Mouse (Mus musculus): ENCODE measurements at regions not wholly inside any gene's neighbourhood (a gene's known extent, or its start where the extent isn't known, plus 50 kb on each side); places are given as distances from the start of the nearest gene placed in this dataset.

DNA sequence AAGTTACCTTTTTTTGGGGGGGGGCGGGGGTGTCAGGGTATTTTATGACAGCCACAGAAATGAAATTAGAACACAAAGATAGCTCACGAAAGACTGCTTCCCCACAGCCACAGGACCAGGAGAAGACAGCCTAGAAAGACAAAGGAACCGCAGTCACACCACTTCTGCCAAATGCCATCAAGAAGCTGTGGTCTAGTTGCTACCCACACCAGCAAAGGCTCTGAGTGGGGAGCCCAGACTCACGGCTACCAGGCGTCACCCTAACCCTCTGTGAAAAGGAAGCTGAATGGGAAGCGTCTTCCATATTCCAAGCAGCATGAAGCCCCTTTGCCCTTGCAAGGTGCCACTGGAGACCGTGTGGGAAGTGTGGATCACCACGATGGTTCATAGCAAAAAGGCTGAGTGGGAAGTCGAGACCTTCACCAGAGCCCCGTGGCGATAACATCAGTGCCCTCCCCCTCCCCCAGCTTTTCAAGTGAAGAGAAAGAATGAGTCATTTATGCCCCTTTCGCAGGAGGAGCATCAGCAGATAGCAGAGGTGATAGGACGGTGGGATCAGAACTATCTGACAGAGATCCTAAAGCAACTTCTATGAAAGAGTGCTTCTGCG lies 91.3 kb upstream of the Spdye4c start:
- Histone ChIP-seq H3K27ac (replicated peaks) (no peak overlapping the region), H3K9me3 (replicated peaks) (no peaks in the 10 kb centered on the region), H3K4me1 (replicated peaks) (no peaks in the 10 kb centered on the region), H3K4me2 (no peak overlapping the region), H3K9ac (no peak overlapping the region), H3K4me3 (replicated peaks) (no peak overlapping the region), H3K36me3 (replicated peaks) (no peaks in the 10 kb centered on the region), H3K27me3 (no peaks in the 10 kb centered on the region)
- ATAC-seq (ENCODE audit: insufficient read depth) = no peak
- 44% methylated on average over 14 of the region's 14 CpGs for WGBS (ENCODE audit: insufficient replicate concordance)

DNA sequence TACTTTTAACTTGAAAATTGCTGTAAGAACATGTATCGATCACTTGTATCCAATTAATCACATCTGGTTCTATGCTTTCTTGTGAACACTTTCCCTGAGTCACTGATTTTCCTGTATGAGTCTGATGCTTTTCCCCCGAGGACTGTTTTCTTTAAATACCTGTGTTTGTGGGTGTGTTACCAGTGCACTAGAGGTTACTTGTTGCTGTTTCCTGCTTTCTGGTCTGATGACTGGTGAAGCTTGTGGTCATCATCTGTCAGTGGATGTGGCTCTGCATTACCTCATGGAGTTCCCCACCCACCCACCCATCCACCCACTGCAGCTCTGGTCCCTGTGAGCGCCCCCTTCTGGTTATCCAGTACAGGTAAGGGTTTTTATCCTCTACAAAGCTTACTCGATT lies 88.3 kb upstream of the Spdye4c start:
- no peak overlapping the region for H3K9ac ChIP-seq
- H3K9me3 ChIP-seq (replicated peaks) = no peaks in the 10 kb centered on the region
- no peaks in the 10 kb centered on the region for H3K27me3 ChIP-seq
- WGBS (ENCODE audit: insufficient replicate concordance) = 51% methylated on average over 4 of the region's 4 CpGs
- H3K27ac ChIP-seq (replicated peaks) = no peak overlapping the region
- ATAC-seq (ENCODE audit: insufficient read depth) = no peak
- no peaks in the 10 kb centered on the region for H3K4me1 ChIP-seq (replicated peaks)
- no peak overlapping the region for H3K4me3 ChIP-seq (replicated peaks)
- no peak overlapping the region for H3K4me2 ChIP-seq
- no peaks in the 10 kb centered on the region for H3K36me3 ChIP-seq (replicated peaks)

DNA sequence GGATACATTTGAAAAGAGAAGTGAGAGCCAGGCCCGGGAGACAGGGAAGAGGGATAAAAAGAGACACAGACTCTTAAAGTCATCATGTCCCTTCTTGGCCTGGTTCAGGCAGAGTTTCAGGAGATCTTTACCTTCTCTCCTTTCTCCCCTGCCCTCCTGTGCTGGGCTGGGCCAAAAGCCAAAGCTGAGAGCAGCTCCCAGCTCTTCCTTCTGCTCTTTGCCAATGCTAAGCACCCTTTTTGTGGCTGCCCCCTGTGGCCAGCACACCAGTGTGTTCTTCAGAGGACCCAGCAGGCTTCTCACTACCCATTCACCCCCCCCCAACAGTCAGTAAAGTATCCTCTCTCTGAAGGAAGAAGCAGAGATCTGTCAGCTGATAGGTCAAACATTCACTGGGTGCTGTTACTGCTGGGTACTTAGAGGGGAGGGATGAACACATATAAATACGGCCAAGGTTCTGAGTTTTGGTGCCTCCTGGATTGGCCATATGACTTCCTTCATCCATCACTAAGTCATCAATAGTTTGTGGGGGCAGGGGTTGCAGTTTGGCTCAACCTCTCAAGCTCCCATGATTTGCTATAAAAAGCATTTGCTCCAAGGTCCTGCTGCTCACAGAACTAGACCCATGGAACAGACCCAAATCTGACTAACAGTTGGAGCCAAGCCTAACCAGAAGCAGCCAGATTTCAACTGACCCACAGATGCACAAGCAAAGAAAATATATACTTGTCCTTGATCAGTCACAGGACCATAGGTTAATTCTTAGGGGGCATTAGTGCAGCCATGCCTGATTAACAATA lies 87.7 kb upstream of the Spdye4c start:
- no peaks in the 10 kb centered on the region for H3K4me1 ChIP-seq (replicated peaks)
- 68% methylated on average over 2 of the region's 2 CpGs for WGBS (ENCODE audit: insufficient replicate concordance)
- no peak for ATAC-seq (ENCODE audit: insufficient read depth)
- H3K27me3 ChIP-seq = no peaks in the 10 kb centered on the region
- no peak overlapping the region for H3K27ac ChIP-seq (replicated peaks)
- no peaks in the 10 kb centered on the region for H3K36me3 ChIP-seq (replicated peaks)
- H3K9me3 ChIP-seq (replicated peaks) = no peaks in the 10 kb centered on the region
- no peak overlapping the region for H3K9ac ChIP-seq
- H3K4me3 ChIP-seq (replicated peaks) = no peak overlapping the region
- no peak overlapping the region for H3K4me2 ChIP-seq

DNA sequence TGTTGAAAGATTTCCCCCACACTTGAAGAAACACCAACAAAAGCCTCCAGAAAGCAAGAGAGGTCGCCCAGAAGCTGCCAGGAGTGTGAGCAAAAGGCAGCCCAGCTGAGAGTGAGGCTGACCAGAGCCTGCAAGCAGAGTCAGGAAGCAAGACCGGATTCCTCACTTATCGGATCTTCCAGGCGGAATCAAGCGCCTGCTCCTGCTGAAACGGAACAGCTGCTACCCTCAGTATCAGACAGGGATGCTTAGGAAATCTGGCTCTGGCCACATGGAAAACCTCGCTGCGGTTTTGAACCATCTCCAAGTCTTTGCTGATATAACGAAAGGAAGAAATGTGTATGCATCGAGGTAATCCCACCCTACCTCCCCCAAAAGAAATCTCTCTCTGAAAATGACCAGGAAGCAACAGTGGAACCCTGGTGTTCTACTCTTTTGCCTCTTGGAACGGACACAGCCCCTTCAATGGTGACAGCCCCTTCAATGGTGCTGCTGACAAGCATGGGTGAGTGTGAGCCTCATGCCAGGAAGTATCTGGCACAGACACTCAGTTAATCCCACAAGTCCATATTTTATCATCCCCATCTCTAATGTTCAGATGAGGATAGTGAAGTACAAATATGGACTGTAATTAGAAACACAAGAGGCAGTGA lies 83.3 kb upstream of the Spdye4c start:
- H3K27me3 ChIP-seq = no peaks in the 10 kb centered on the region
- H3K4me2 ChIP-seq = no peak overlapping the region

DNA sequence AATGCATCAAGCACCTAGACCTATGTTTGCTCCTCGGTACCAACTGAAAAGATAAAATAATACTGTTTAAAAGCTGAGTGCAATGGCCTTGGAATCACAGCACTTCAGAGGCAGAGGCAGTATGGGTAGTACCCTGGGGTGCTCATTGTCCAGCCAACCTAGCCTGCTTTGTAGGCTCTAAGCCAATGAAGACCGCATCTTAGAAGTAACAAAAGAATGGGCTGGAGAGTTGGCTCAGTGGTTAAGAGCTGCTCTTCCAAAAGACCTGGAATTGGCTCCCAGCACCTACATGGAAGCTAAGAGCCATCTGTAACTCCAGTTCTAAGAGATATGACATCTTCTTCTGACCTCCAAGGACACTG lies 82.8 kb upstream of the Spdye4c start:
- Histone ChIP-seq H3K27ac (replicated peaks) (no peak overlapping the region), H3K4me2 (no peak overlapping the region), H3K27me3 (no peaks in the 10 kb centered on the region), H3K9me3 (replicated peaks) (no peaks in the 10 kb centered on the region), H3K36me3 (replicated peaks) (no peaks in the 10 kb centered on the region), H3K4me3 (replicated peaks) (no peak overlapping the region), H3K9ac (no peak overlapping the region), H3K4me1 (replicated peaks) (no peaks in the 10 kb centered on the region)
- ATAC-seq (ENCODE audit: insufficient read depth) = no peak
- 61% methylated on average over 2 of the region's 2 CpGs for WGBS (ENCODE audit: insufficient replicate concordance)

More for the DNA sequence above, 83.3 kb upstream of the Spdye4c start:
- Histone ChIP-seq H3K9ac (no peak overlapping the region), H3K36me3 (replicated peaks) (no peaks in the 10 kb centered on the region), H3K4me3 (replicated peaks) (no peak overlapping the region), H3K9me3 (replicated peaks) (no peaks in the 10 kb centered on the region), H3K4me1 (replicated peaks) (no peaks in the 10 kb centered on the region), H3K27ac (replicated peaks) (no peak overlapping the region)
- ATAC-seq (ENCODE audit: insufficient read depth) = no peak
- 34% methylated on average over 11 of the region's 11 CpGs for WGBS (ENCODE audit: insufficient replicate concordance)

DNA sequence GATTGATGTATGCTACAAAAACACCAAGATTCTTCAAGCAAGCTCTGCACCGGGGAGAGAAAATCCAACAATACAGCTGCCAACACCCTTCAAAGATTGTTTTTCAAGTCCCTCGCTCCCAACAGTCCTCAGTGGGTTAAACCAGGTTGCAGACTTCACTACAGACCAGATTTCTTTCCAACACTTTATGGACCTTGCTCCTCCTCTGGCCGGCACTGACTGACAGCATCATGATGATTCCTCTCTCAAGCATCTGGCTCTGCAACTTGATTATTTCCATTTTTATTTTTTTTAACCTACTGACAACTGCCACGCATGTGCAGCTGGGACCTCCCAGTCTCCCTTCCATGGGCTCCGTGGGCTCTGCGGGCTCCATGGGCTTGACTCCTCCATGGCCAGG lies 79.7 kb upstream of the Spdye4c start:
- H3K27me3 ChIP-seq = no peaks in the 10 kb centered on the region
- 69% methylated on average over 6 of the region's 6 CpGs for WGBS (ENCODE audit: insufficient replicate concordance)
- H3K4me1 ChIP-seq (replicated peaks) = no peaks in the 10 kb centered on the region
- no peak overlapping the region for H3K4me3 ChIP-seq (replicated peaks)
- H3K4me2 ChIP-seq = no peak overlapping the region
- H3K27ac ChIP-seq (replicated peaks) = no peak overlapping the region
- no peaks in the 10 kb centered on the region for H3K9me3 ChIP-seq (replicated peaks)
- no peaks in the 10 kb centered on the region for H3K36me3 ChIP-seq (replicated peaks)
- no peak for ATAC-seq (ENCODE audit: insufficient read depth)
- no peak overlapping the region for H3K9ac ChIP-seq

DNA sequence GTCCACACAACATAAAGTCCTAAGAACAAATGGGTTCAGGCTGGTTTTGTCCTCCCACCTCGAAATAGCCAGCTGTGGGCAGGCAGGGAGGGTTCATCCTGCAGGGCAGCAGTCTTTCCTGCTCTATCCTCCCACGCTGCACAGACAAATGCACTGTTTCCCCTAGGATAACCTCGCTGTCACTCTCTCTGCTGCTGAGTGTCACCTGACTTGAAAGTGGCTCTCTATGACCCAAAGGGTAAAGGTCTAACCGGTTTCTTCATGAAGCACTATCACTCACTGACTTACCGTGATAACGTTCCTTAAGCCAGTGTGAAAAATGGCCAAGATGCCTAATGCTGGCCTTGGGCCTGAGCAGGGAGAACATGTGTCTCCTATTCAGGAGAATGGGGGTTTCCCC lies 78.2 kb upstream of the Spdye4c start:
- Histone ChIP-seq H3K9me3 (replicated peaks) (no peaks in the 10 kb centered on the region), H3K4me2 (no peak overlapping the region), H3K4me3 (replicated peaks) (no peak overlapping the region), H3K9ac (no peak overlapping the region), H3K4me1 (replicated peaks) (no peaks in the 10 kb centered on the region), H3K36me3 (replicated peaks) (no peaks in the 10 kb centered on the region), H3K27ac (replicated peaks) (no peak overlapping the region), H3K27me3 (no peaks in the 10 kb centered on the region)
- peak; percentile 34; the same call in 1 of the 2 replicates for ATAC-seq (ENCODE audit: insufficient read depth)
- WGBS (ENCODE audit: insufficient replicate concordance) = 42% methylated on average over 6 of the region's 6 CpGs

DNA sequence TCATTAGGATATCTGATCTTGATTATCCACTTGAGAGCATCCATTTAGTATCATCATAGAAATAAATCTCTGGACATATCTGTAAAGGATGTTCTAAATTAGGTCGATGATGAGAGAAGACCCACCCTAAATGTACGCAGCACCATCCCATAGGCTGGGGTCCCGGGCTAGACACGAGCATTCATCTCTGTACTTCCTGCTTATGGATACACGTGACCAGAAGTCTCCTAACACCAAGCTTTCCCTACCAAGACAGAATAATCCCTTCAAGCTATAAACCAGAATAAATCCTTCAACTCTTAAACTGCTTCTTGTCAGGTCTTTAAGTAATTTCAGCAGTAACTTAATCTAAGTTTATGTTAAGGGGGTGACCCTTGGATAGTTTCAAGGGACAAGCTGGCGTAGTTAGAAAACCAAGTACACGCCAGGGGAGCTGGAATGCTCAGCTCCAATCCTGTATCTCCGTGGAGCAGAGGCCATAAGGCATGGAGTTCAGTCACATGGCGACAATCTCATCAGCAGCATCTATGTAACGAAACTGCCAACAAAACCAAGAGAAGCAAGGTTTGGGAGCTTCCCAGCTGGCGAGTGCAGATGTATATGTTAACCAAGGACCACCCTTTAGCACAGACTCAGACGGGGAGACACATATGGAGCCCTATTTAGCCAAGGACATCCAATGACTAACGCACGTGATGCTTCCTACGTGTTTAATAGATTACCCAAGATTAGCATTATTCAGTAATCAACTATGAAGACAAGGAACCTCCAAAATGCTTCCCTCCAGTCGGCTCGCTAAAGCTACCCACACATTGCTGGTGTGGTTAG lies 76.3 kb upstream of the Spdye4c start:
- Histone ChIP-seq H3K4me2 (no peak overlapping the region), H3K27me3 (no peaks in the 10 kb centered on the region), H3K36me3 (replicated peaks) (no peaks in the 10 kb centered on the region), H3K9ac (no peak overlapping the region), H3K4me1 (replicated peaks) (no peaks in the 10 kb centered on the region), H3K4me3 (replicated peaks) (no peak overlapping the region), H3K27ac (replicated peaks) (no peak overlapping the region), H3K9me3 (replicated peaks) (no peaks in the 10 kb centered on the region)
- WGBS (ENCODE audit: insufficient replicate concordance) = 65% methylated on average over 17 of the region's 17 CpGs
- no peak for ATAC-seq (ENCODE audit: insufficient read depth)

DNA sequence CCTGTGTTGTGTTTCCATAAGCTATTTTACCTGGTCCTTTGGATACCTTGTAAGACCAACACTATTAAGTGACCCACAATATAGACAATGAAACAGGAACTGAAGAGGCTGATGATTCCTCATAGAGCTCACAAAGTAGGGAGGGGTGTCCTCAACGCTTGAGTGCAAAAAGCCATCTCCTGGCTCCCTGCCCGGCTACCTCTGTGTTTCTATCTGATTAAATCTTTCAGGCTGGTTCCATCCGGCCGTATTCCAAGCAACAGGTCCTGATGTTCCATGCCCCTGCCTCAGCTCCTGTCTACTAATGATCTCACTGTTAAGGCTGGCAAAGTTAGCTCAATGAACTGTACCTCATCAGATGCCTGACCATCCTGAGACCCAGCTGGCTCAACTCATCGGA lies 75.3 kb upstream of the Spdye4c start:
- WGBS (ENCODE audit: insufficient replicate concordance) = 58% methylated on average over 5 of the region's 5 CpGs
- H3K4me3 ChIP-seq (replicated peaks) = no peak overlapping the region
- no peaks in the 10 kb centered on the region for H3K27me3 ChIP-seq
- H3K9ac ChIP-seq = no peak overlapping the region
- no peaks in the 10 kb centered on the region for H3K36me3 ChIP-seq (replicated peaks)
- no peaks in the 10 kb centered on the region for H3K9me3 ChIP-seq (replicated peaks)
- no peak for ATAC-seq (ENCODE audit: insufficient read depth)
- H3K27ac ChIP-seq (replicated peaks) = no peak overlapping the region
- no peaks in the 10 kb centered on the region for H3K4me1 ChIP-seq (replicated peaks)
- H3K4me2 ChIP-seq = no peak overlapping the region

DNA sequence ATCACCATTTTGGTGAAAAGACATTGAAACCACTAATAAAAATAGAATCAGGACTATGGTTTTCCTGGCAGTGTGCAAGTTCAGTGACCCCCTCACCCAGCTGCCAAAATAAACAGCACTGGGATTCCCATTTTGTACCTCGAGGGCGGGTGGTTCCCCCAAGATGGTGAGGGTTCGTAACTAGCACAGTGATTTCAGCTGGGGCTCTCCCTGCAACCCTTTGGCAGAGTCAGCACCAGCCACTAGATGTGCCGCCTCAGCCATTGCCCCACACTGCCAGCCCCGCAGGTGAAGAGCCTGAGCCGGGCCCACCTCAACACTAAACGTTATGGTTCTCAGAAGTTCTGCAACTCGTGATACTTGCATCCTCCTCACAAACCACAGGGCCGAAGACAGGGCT lies 74.3 kb upstream of the Spdye4c start:
- H3K9ac ChIP-seq = no peak overlapping the region
- 57% methylated on average over 9 of the region's 9 CpGs for WGBS (ENCODE audit: insufficient replicate concordance)
- no peaks in the 10 kb centered on the region for H3K9me3 ChIP-seq (replicated peaks)
- no peaks in the 10 kb centered on the region for H3K4me1 ChIP-seq (replicated peaks)
- H3K4me2 ChIP-seq = no peak overlapping the region
- no peak overlapping the region for H3K27ac ChIP-seq (replicated peaks)
- ATAC-seq (ENCODE audit: insufficient read depth) = no peak
- no peaks in the 10 kb centered on the region for H3K36me3 ChIP-seq (replicated peaks)
- H3K27me3 ChIP-seq = no peaks in the 10 kb centered on the region
- no peak overlapping the region for H3K4me3 ChIP-seq (replicated peaks)

DNA sequence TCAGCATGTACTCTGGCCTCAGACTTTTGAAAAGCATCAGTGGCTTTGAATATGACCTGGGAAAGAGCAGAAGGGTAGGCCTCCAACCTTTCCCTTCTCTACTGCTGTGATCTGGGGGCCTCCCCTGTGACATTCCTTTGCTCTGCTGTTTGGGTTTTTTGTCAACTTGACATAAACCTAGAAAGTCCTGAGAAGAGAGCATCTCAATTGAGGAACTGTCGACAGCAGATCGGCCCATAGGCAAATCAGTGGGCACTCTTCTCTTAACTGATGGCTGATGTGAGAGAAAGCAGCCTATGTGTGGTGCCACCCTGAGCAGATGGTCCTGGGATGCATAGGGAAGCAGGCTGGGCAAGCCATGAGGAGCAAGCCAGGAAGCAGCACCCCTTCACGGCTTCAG lies 72.9 kb upstream of the Spdye4c start:
- Histone ChIP-seq H3K4me2 (no peak overlapping the region), H3K36me3 (replicated peaks) (no peaks in the 10 kb centered on the region), H3K9me3 (replicated peaks) (no peaks in the 10 kb centered on the region), H3K27me3 (no peaks in the 10 kb centered on the region), H3K9ac (no peak overlapping the region), H3K4me3 (replicated peaks) (no peak overlapping the region), H3K27ac (replicated peaks) (no peak overlapping the region), H3K4me1 (replicated peaks) (no peaks in the 10 kb centered on the region)
- no peak for ATAC-seq (ENCODE audit: insufficient read depth)
- WGBS (ENCODE audit: insufficient replicate concordance) = 59% methylated on average over 3 of the region's 3 CpGs
